Mouse (Mus musculus) kidney, embryonic 15.5 days (tissue): ENCODE data around the gene Tjp3. TPM values are rescaled to one million over a fixed set of nuclear protein-coding genes. Genes with fewer than 3 reads are reported as not detected.

Experiments
- ATAC-seq: fragments of 200-750 bp; cut with Nextera tagmentation; replicated peaks from 2 replicates; pipeline ENCODE4 v1.8.0; 2017; ENCODE audit warnings: moderate TSS enrichment; ENCODE audit not compliant: low FRiP score
- H3K27ac ChIP-seq: fragments of 300-500 bp; sonication (generic); 2 replicates; pipeline ENCODE4 v1.5.1; 2015; ENCODE audit warnings: mild to moderate bottlenecking, inconsistent platforms
- H3K27me3 ChIP-seq: fragments of 300-500 bp; sonication (generic); 2 replicates; pipeline ENCODE4 v1.6.1; 2015; ENCODE audit warnings: inconsistent platforms
- H3K36me3 ChIP-seq: fragments of 300-500 bp; sonication (generic); 2 replicates; pipeline ENCODE4 v1.6.1; 2015; ENCODE audit warnings: inconsistent platforms
- H3K4me1 ChIP-seq: fragments of 300-500 bp; sonication (generic); 2 replicates; pipeline ENCODE4 v1.6.1; 2015; ENCODE audit warnings: inconsistent platforms
- H3K4me2 ChIP-seq: fragments of 300-500 bp; sonication (generic); 2 replicates; pipeline ENCODE4 v1.6.1; 2015; ENCODE audit warnings: moderate library complexity, mild to moderate bottlenecking, inconsistent platforms
- H3K4me3 ChIP-seq: fragments of 300-500 bp; sonication (generic); replicated peaks from 2 replicates; pipeline ENCODE4 v1.5.1; 2015; ENCODE audit warnings: mild to moderate bottlenecking, inconsistent platforms
- H3K9ac ChIP-seq: fragments of 300-500 bp; sonication (generic); 2 replicates; pipeline ENCODE4 v1.6.1; 2015; ENCODE audit warnings: mild to moderate bottlenecking, inconsistent platforms
- H3K9me3 ChIP-seq: fragments of 300-500 bp; sonication (generic); replicated peaks from 2 replicates; pipeline ENCODE4 v1.6.1; 2016; ENCODE audit warnings: inconsistent platforms
- WGBS: fragments of 180-500 bp; shearing (Covaris S2); methylation state at CpG from one replicate; pipeline ENCODE4 v1.1.7; 2015; ENCODE audit warnings: mixed read lengths; 5-methylcytosine and 5-hydroxymethylcytosine counted together
- polyA plus RNA-seq: library from polyadenylated mRNA; unstranded; fragments of >200 nt; fragmentation: Nextera tagmentation; extraction: Ambion mirVana; gene quantifications from 2 replicates; pipeline ENCODE4 v1.2.1, GENCODE M21; 2015

The Tjp3 gene
- polyA plus RNA-seq, 1 experiment from 2014 or later: 18.1 TPM

DNA sequence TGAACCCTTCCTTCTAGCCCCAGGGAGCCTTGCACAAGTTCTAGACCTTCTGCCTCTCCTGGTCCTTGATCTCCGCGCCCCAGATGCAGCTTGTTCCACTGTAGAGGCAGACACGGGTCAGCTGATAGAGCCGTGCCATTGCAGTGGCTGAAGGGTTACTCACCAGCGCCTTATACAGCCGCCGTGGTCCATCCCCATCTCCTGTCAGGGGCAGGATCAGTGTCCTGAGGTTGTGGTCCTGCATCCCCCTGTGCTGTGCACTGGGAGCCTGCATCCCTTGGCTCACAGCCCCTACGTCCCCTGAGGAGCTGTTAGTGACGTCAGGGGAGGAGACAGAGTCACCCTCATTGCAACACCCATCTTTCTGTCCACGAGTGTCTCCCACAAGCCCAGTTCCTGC lies 11.9 kb upstream of the Tjp3 start:
- H3K9ac ChIP-seq: no peak overlapping the region; the same call in 1 of the 2 replicates
- peaks cover 32% of the 10 kb centered on the region for H3K36me3 ChIP-seq
- H3K4me2 ChIP-seq: no peak overlapping the region; the same call in 1 of the 2 replicates
- H3K9me3 ChIP-seq: no peaks in the 10 kb centered on the region
- peaks cover 69% of the 10 kb centered on the region for H3K4me1 ChIP-seq
- ATAC-seq: no peak
- H3K4me3 ChIP-seq: no peak overlapping the region
- WGBS: 68% methylated on average over 10 of the region's 10 CpGs
- 0 out of 2 replicates have a peak overlapping the region, but pooled peaks have one; percentile 86 for H3K27ac ChIP-seq
- no peaks in the 10 kb centered on the region for H3K27me3 ChIP-seq

DNA sequence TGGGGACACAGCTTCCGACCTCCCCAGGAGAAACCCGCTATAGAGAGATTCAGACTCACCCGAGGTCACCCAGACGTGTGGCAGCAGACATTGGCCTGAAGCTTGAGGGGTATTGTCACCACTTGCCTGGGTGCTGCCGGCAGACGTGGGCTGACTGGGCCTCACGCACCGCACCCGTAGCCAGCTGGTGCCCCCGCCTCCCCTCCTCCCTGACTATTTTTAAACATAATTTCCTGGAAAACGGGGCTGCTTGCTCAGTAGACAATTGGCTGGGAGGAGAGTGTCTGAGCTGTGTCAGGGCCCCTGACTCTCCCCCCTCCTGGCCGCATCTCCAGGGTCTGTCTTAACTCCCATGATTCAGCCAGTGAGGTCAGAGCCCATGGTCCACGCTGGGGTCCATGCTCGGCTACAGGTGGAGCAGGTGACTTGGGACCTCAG lies 11.4 kb upstream of the Tjp3 start:
- Histone ChIP-seq H3K9me3 (no peaks in the 10 kb centered on the region), H3K36me3 (peaks cover 27% of the 10 kb centered on the region), H3K4me2 (no peak overlapping the region; the same call in 1 of the 2 replicates), H3K4me1 (peaks cover 73% of the 10 kb centered on the region), H3K27ac (peak overlapping the region; percentile 86), H3K9ac (no peak overlapping the region), H3K4me3 (no peak overlapping the region), H3K27me3 (no peaks in the 10 kb centered on the region)
- ATAC-seq: no peak
- 59% methylated on average over 14 of the region's 14 CpGs for WGBS

DNA sequence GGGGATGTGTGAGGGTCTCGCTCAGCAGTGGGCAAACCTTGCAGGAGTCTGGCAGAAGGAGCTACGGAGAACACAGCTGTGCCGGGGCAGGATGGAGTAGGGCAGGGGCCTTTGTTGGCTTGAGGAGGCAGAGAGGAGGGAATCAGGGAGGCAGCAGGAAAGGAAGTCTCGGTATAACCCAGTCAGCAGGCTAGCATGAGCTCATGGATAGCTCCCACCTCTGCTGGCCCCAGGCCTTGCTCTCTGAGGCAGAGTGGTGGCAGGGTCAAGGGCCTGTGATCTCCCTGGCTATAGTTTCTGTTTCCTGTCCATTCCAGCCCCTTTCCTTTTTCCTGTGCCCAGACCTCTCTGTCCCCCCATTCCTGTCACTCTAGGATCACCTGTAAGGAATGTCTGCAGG lies 10.9 kb upstream of the Tjp3 start:
- no peak overlapping the region for H3K4me3 ChIP-seq
- ATAC-seq: no peak
- 0 out of 2 replicates have a peak overlapping the region, but pooled peaks have one; percentile 7 for H3K9ac ChIP-seq
- H3K4me1 ChIP-seq: peaks cover 78% of the 10 kb centered on the region
- WGBS: 51% methylated on average over 4 of the region's 4 CpGs
- H3K9me3 ChIP-seq: no peaks in the 10 kb centered on the region
- no peaks in the 10 kb centered on the region for H3K27me3 ChIP-seq
- H3K27ac ChIP-seq: peak overlapping the region; percentile 86
- H3K4me2 ChIP-seq: no peak overlapping the region
- peaks cover 22% of the 10 kb centered on the region for H3K36me3 ChIP-seq

DNA sequence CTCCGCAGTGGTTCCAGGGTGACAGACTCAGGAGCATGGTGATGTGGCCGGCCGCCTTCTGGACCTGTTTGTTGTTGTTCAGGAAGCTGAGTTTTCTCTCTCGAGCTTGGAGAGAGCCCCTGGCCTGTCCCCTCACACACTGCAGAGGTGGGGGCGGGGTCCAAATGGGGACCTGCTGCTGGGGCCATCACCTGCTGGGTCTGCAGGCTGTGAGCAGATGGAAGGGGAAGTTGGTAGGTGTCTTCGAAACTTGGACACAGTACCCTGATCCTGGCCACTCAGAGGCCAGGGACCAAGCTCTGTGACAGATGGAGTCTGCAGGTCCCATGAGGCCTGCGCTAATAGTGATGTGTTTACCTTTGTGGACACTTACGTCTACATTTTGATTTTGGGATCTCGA lies 9.9 kb upstream of the Tjp3 start:
- Histone ChIP-seq H3K9me3 (no peaks in the 10 kb centered on the region), H3K27ac (peak overlapping the region; percentile 86), H3K4me3 (no peak overlapping the region), H3K4me1 (peaks cover 85% of the 10 kb centered on the region), H3K9ac (0 out of 2 replicates have a peak overlapping the region, but pooled peaks have one; percentile 12), H3K4me2 (no peak overlapping the region), H3K27me3 (no peaks in the 10 kb centered on the region), H3K36me3 (peaks cover 12% of the 10 kb centered on the region)
- ATAC-seq: no peak
- 77% methylated on average over 9 of the region's 9 CpGs for WGBS

DNA sequence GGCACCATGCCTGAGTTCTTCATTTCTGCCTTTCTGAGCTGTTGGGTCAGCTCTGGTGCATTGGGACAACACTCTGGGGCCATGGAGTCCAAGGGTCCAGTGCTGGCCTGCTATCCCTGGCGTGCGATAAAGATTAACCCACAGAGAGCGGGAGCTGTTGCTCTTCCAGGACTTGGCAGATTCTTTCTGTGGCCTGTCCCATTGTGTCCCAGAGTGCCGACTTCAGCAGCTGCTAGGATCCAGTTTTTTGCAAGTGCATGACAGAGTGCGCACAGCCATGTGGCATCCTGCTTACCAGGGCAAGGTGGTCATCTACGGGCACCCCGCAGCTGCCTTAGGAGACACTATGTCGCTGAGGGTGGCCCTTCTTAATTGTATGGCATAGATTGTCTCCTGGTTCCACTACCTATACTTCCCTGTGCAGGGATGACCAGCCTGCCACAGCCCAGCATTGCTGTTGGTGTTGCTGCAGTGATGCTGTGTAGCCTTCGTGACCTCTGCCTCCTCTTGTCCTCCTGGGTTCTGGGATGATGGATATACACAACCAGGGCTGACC lies 9.0 kb upstream of the Tjp3 start:
- Histone ChIP-seq H3K9ac (no peak overlapping the region), H3K9me3 (no peaks in the 10 kb centered on the region), H3K27ac (peak overlapping the region; percentile 86), H3K36me3 (0 out of 2 replicates have a peak, but pooled peaks cover 5% of the 10 kb centered on the region), H3K4me3 (no peak overlapping the region), H3K4me1 (peaks cover 87% of the 10 kb centered on the region), H3K4me2 (peak overlapping the region; percentile 20; the same call in 1 of the 2 replicates), H3K27me3 (no peaks in the 10 kb centered on the region)
- ATAC-seq: peak; percentile 66
- 70% methylated on average over 9 of the region's 9 CpGs for WGBS

DNA sequence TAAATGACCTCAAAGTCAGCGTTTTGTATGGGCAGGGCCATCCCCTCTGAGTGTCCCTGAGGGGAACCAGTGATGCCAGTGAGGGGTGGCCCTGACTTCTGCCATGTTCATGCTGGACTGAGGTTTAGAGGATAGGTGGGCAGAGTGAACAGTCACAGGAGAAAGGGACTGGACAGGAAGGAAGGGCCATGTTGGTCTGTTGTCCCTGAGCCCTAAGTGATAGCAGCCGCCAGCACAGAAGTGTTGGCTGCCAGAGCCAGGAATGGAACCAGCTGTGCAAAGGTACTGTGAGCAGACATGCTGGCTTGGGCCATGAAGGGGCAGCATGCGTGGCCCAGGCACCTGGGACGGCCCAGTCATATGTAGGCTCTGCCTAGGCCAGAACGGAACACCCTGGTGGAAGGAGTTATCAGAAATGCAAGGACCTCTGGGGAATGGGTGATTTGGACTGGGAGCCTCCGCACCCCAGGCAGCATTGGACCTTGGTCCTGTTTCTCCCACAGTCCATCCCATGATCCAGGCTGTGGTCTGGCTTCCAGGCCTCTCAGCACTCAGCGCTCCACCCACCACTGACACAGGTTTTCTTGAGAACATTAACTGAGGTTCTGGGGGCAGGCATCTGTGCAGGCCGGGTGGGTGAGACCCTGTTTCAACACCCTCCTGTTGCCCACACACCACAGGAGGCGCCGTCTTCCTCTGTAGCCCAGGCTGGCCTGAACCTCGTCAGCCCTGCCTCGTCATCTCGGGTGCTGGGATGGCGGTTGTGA lies 8.4 kb upstream of the Tjp3 start:
- Histone ChIP-seq H3K27me3 (no peaks in the 10 kb centered on the region), H3K4me2 (peak overlapping the region; percentile 20; the same call in 1 of the 2 replicates), H3K9me3 (no peaks in the 10 kb centered on the region), H3K9ac (0 out of 2 replicates have a peak overlapping the region, but pooled peaks have one; percentile 16), H3K27ac (peak overlapping the region; percentile 86), H3K4me3 (no peak overlapping the region), H3K36me3 (no peaks in the 10 kb centered on the region), H3K4me1 (peaks cover 87% of the 10 kb centered on the region)
- WGBS: 80% methylated on average over 14 of the region's 14 CpGs
- ATAC-seq: peak; percentile 40

DNA sequence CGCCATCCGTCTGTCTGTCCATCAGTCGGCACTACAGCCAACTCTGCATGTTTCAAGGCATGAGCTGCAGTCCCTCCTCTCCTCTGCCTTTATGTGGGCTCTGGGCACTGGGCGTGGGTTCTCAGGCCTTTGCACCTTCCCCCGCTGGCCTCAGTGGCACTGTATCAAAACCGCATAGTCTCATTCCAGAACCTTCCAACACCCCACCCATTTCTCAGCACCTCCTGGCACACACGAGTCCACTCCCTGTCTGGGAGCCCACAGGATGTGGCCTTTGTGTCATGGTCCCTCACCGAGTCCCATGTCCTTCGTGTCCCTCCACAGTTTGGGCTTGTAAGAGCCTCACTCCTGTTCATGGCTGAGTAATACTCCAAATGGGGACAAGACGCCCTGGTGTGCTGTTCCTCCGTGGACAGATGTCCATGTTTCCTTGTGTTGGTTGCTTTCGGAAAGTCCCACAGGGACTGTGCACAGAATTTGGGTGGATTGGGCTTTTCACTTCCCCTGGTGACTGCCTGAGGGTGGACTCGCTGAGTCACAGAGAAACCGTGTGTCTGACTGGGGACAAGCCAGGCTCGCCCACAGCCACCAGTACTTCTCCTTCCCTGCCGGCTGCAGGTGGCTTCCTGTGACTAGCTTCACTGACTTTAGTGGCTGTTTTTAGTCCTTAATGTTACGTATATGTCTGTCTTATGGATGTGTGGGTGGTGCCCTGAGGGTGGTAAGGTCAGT lies 7.2 kb upstream of the Tjp3 start:
- Histone ChIP-seq H3K36me3 (no peaks in the 10 kb centered on the region), H3K9me3 (no peaks in the 10 kb centered on the region), H3K4me2 (peak overlapping the region; percentile 13; the same call in 1 of the 2 replicates), H3K27me3 (no peaks in the 10 kb centered on the region), H3K4me1 (peaks cover 88% of the 10 kb centered on the region), H3K27ac (peak overlapping the region; percentile 86), H3K9ac (no peak overlapping the region), H3K4me3 (no peak overlapping the region)
- WGBS: 88% methylated on average over 17 of the region's 17 CpGs
- no peak for ATAC-seq

DNA sequence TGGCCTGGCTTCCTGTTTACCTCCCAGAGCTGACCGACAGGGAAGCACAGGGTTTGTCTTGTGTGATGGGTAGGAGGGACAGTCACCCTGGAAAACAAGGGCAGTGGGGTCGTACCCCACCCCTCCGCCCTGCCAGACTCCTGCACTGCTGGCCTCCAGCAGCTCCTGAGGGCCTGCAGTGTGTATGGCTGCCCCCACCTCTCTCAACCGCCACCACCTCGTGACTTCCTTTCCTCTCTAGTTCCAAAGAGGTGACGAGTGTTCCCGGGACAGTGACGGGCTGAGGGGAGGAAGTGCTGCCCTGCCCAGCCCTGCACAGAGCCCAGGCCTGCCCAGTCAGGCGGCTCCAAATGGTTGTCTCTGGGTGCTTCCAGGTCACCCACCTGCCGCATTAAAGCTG lies 6.5 kb upstream of the Tjp3 start:
- peak overlapping the region; percentile 13; the same call in 1 of the 2 replicates for H3K4me2 ChIP-seq

DNA sequence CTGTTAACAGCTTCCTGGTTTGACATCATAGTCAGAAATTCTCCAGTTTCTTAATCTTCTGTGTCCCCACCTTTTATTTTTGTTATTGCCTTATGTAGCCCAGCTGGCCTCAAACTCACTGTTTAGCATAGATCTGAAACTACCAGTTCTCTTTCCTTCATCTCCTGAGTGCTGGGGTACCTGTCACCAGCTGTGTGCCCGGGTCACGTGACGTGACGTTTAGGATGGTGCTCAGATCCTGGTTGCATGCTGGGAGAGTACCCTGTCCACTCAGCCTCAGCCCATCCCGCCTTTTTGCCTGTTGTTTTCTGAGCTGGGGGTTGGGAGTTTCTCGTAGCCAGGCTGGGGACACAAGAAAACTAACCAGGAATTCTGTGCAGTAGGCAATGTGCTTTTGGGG lies 5.9 kb upstream of the Tjp3 start:
- H3K9ac ChIP-seq: 0 out of 2 replicates have a peak overlapping the region, but pooled peaks have one; percentile 16
- ATAC-seq: no peak
- peak overlapping the region; percentile 86 for H3K27ac ChIP-seq
- no peaks in the 10 kb centered on the region for H3K36me3 ChIP-seq
- 66% methylated on average over 6 of the region's 6 CpGs for WGBS
- H3K27me3 ChIP-seq: no peaks in the 10 kb centered on the region
- H3K9me3 ChIP-seq: no peaks in the 10 kb centered on the region
- H3K4me1 ChIP-seq: peaks cover 79% of the 10 kb centered on the region
- no peak overlapping the region for H3K4me2 ChIP-seq
- H3K4me3 ChIP-seq: no peak overlapping the region

More for the DNA sequence above, 6.5 kb upstream of the Tjp3 start:
- Histone ChIP-seq H3K9ac (0 out of 2 replicates have a peak overlapping the region, but pooled peaks have one; percentile 16), H3K4me3 (0 out of 2 replicates have a peak overlapping the region, but pooled peaks have one; percentile 2), H3K27ac (peak overlapping the region; percentile 86), H3K9me3 (no peaks in the 10 kb centered on the region), H3K27me3 (no peaks in the 10 kb centered on the region), H3K4me1 (peaks cover 83% of the 10 kb centered on the region), H3K36me3 (no peaks in the 10 kb centered on the region)
- ATAC-seq: no peak
- WGBS: 31% methylated on average over 10 of the region's 10 CpGs

DNA sequence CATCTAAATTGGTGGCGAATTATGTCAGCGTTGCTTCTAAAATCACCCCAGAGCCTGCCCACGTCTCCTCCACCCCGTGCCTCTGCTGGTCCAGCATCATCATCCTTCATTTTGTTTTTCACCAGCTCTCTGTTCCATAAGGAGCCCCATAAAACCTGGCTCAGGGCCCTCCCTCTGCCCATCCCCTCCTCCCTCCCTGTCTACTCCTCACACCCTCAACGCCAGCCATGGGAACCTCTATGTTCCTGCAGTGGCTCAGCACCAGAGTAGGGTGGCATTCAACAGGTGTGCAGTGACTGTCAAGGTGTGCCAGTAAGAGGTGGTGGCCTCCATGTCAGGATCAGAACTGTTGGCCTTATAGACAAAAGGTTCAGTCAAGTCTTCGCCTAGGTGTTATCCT lies 3.8 kb upstream of the Tjp3 start:
- Histone ChIP-seq H3K9me3 (no peaks in the 10 kb centered on the region), H3K4me1 (peaks cover 75% of the 10 kb centered on the region), H3K27me3 (peaks cover 16% of the 10 kb centered on the region), H3K36me3 (no peaks in the 10 kb centered on the region), H3K4me2 (no peak overlapping the region), H3K4me3 (no peak overlapping the region), H3K9ac (no peak overlapping the region), H3K27ac (no peak overlapping the region)
- ATAC-seq: no peak
- 82% methylated on average over 6 of the region's 6 CpGs for WGBS

DNA sequence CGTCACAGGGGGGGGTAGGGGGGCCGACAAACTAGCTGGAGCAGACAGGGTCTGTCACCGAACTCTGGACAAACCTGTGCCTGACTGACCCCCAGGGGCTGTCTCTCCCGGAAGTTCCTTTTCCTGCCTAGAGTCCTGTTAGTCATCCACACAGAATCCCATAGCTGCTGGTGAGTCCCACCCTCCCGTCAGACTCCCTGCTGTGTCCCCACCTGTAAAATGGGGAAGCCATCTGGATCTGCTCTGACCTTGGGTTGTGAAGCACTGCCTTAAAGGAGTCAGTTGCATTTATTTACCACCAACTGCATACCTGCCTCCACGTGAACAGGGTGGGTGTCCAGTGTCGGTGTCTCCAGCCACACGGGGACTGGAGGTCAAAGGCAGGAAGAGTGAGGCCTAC lies 3.1 kb upstream of the Tjp3 start:
- no peaks in the 10 kb centered on the region for H3K9me3 ChIP-seq
- 31% methylated on average over 8 of the region's 8 CpGs for WGBS
- peak overlapping the region; percentile 82 for H3K9ac ChIP-seq
- peaks cover 73% of the 10 kb centered on the region for H3K4me1 ChIP-seq
- peak overlapping the region; percentile 90 for H3K4me2 ChIP-seq
- H3K27ac ChIP-seq: no peak overlapping the region
- H3K4me3 ChIP-seq: peak overlapping the region; percentile 88
- peaks cover 21% of the 10 kb centered on the region for H3K27me3 ChIP-seq
- H3K36me3 ChIP-seq: no peaks in the 10 kb centered on the region
- no peak for ATAC-seq
